Mouse (Mus musculus): ENCODE data around the gene Nrbf2.

Gene Nrbf2

GRCm38 (mm10) chr10:67218873-67219565 is 66.1 kb downstream of the Nrbf2 start:
- DNase-seq (ENCODE audit: low read depth, low spot score): no peak

GRCm38 (mm10) chr10:67216872-67217271 is 68.2 kb downstream of the Nrbf2 start:
- peak; percentile 52 for DNase-seq (ENCODE audit: low read depth, low spot score)
